Mouse (Mus musculus): ENCODE results near the gene Tmbim6.
A peak's percentile ranks its signal among the peaks of the same experiment; 100 is the strongest.
"Not testable (repeated sequence)": the region's sequence is repeated elsewhere in the genome, so short reads cannot be mapped to it uniquely, and the experiment has no call there.

Gene Tmbim6

DNA sequence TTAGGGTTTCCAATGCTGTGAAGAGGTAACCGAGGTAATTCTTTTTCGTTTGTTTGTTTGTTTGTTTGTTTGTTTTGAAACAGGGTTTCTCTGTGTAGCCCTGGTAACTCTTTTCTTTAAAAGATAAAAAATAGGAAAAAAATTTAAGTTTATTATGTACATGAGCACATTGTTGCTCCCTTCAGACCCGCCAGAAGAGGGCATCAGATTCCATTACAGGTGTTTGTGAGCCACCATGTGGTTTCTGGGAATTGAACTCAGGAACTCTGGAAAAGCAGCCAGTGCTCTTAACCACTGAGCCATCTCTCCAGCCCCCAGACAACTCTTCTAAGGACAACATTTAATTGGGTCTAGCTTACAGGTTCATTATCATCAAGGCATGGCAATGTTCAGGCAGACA is 6.6 kb upstream of the Tmbim6 start:
- DNase-seq = not testable (repeated sequence)

DNA sequence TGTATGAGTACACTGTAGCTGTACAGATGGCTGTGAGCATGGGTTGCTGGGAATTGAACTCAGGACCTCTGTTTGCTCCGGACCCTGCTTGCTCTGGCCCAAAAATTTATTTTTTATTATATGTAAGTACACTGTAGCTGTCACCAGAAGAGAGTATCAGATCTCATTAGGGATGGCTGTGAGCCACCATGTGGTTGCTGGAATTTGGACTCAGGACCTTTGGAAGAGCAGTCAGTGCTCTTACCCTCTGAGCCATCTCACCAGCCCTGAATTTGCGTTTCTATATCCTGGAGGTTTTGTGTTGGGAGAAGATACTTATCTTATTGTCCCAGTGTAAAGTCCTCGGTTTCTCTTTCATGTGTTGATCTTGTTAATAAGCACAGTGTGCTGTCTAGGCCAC is 5.9 kb upstream of the Tmbim6 start:
- DNase-seq = no peak

DNA sequence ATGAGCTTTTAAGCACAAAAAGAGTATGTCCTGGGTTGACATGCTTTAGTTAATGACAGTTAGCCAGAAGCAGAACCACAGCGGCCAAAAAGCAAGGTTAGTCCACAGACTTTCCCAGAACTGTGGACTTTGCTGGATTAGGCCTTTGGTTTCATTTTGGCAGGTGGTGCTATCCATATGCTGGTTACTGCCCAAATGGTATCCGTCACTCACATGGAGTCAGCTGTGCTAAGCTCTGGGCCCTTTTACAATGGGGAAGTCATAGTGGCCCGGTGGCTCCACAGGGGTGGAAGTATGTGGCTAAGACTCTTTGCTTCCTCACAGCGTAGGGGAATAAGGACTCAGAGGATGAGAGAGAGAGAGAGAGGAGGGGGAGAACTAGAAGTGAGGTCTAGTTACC is 4.7 kb upstream of the Tmbim6 start:
- no peak for DNase-seq

DNA sequence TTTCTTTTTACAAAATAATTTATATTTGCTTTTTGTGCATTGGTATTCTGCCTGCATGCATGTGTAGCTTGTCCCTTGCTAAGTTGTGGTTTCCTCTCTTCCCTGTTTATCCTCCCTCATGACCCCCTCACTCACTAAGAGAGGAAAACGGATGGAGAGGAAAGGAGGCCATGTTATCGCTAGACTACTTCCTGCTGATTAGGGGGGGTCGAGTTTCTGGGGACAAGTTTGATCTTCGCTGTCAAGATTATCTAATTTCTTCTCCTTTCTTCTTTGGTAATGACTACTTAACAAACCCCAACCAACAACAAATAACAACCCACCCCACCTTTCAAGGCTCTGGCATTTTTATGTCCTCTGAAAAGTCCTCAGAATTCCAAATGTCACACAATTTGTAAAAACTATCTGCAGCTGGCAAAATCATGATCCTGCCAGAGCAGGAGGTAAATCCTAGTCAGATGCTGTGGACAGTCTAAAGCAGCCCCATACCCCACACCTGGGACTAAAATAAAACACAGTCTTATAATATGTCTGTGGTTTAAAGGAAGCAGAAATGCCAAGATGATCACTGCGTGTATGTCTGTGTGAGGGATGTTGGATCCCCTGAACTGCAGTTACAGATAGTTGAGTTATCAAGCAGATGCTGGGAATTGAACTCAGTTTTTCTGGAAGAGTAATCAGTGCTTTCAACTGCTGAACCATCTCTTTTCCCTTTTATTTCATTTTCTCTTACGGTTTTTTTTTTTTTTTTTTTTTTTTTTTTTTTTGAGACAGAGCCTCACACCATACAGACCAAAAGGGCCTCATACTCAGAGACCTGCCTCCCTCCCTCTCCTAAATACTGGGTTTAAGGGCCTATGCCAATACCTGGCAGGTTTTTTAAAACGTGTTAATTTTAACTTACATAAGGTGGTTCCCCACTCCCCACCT is 1.9 kb upstream of the Tmbim6 start:
- no peak for DNase-seq

DNA sequence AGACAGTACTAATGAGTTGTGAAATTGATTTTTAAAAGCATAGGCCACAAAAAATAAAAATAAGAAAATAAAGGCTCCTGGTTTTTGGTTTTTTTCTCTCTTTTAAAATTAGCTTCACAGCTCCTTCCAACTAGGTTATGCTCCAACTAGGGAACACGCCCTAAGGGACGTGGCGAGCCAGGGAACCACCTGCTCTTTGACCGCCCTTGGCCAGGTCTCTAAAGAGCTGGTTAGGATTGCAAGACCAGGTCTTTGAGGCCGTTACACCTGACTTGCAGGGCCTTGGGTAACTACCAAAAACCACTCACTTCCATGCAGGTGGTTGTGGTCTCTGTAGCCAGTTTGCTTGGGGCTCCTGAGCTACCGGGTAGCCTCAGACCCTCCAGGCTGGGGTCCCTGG is 707 bp upstream of the Tmbim6 start:
- peak; percentile 71 for DNase-seq

DNA sequence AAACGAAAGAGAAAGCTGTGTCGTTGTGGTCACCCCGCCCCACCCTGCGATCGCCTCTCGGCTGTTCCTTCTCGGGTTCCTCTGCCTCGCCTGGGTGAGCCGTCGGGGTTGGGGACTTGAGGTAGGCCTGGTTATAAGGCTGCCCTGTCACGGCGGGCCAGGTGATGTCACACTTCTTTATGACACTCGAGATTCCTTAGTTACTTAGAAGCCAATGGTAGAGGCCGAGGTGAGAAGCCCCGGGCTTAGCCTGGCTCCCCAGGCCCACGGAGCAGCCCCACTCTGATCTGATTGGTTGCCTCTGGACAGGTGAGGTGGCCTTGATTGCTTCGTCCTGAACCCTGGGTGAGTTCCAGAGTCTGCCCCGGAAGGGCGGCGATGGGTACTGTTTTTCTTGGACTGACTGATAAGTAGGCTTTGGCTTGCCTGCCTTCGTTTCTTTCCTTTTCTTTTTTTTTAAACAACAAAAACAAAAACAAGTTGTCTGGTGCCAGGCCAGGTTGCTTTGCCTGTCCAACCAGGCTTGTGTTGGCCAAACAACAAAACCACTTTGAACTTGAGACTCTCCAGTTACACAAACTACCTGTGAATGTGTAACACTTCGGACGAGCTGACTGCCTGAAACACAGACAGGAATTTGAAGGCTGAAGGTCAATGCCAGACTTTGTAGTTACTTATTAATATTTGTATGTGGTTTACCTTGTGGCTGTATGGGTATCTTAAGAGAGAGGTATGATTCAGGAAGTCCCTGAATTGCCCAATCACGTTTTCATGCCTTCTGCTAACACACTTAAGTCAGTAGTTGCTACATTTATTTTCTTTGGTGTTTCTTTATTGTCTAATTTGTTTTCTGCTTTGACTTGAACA is 937 bp downstream of the Tmbim6 start:
- peak; percentile 88 for DNase-seq

DNA sequence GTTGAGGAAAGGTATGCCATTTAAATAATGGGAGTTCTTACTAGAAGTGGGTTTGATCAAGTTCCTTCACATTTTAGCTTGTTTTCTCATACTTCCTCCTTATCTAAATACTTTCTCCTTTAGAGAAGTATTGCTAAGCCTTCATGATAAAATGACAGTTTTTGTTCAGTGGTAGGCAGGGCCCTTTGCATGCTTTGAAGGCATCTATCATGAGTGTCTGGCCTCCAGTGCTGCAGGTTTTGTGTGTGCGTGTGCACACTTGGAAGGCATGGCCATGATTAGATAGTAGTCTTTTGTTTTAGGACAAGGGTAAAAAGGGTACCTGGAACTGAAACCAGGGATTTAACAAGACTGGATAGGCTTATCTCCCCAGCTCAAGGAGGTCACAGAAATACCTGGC is 3.8 kb downstream of the Tmbim6 start:
- DNase-seq = no peak

DNA sequence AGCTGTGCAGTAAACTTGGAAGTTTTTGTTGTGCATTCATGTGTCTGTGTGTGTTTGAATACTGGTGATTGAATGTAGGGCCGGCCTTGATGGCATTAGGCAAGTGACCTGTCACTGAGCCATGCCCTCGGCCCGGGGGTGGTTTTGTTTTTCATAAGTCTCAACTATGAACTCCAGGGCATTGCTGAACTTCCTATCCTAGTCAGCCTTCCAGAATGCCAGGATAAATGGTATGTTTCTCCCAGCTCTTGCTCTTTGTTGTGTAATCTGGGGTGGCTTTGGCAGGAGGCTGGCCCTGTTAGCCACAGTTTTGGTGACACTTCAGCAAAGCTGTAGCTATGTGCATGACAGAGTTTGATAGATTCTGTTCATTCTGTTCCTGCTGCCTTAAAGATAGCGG is 4.2 kb downstream of the Tmbim6 start:
- DNase-seq = no peak

DNA sequence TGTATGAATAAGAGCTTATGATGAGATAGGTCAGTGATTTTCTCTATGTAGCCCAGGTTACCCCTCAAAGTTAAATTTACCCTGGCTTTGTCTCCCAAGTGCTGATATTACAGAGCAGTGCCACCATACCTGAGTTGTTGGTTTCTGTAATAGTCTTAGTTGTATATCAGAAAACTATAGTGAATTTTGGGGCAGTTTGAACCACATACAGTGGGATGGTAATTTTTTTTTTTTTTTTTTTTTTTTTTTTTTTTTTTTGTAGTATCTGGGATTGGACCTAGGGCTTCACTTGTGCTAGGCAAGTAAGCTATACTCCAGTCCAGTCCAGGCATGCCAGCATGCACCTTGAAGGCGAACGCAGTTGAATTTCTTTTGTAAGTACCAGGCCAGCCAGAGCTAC is 4.9 kb downstream of the Tmbim6 start:
- DNase-seq = no peak

DNA sequence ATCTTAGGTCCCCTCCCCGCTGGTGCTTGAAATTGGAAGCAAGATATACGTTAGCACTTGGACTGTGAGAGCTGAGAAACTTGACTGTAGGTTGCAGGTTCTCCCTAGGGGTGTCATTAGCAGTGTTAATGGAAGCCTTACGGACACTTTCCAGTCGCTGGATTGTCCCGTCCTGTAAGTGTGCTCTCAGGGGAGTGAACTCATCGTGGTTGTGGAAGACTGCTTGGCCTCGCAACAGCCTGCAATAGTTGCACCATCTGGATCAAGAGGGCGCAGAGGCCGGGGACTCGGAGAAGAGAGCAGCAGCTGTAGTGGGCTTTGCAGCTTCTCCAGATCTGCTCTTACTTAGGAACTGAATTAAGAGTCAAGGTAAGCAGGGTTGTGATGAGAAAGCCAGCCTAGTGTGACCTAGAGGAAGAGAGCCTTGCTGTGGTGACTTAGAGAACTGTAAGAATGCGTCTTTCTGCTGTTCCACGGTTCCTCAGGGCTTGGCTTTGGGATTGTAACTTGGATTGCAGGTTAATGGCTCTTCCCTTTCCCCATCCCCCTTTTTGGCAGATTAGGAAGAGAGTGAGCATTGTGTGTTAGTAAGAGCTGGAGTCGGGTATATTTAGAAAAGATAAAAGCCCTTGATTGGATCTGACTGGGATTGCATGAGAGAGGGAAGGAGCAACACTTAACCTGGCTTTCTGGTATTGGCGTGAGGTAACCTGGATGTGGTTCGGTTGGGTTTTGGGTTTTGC is 7.0 kb downstream of the Tmbim6 start:
- DNase-seq = no peak

DNA sequence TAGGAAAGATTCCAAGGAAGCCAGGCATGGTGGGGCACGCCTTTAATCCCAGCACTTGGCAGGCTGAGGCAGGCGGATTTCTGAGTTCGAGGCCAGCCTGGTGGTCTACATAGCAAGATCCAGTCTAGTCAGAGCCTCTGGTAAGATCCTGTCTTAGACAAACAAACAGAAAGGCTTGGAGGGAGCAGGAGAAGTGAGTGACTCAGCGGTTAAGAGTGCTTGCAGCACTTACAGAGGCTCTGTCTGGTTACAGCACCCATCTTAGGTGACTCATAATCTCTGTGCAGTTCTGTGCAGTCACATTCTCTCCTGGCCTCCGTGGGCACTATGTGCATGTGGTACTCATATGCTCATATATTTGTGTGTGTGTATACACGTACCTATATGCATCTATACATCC is 7.9 kb downstream of the Tmbim6 start:
- DNase-seq = no peak

DNA sequence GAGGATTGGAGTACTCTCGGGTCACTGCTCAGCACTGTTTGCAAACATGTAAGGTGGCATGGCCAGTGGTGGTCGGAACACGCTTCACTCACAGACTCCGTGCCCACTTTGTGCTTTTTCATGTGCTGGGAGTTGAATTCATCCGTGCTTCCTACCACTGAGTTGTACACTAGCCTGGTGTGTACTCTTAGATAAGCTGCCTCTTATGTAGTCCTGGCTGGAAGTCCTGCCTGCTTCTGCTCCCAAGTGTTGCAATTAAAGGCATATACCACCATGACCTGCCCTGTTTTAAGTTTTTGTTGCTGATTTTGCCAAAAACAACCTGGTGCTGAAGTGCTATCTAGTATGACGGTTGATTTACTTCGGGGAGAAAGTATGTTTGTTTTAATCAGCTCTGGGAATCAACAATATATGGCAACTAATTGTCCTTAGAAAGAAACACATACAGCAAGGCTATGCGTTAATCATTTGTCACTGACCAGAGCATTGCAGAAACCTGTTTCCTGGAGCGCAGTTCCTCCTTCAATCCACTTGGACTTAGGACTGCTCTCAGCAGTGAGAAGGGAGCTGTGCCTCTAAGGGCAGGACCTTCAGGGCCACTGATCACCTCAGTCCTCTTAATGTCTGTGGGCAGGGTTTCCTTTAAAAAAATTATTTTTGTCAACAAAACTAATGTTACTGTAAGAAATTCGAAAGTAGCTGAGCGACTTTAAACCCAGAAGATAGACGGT is 10.6 kb downstream of the Tmbim6 start:
- DNase-seq = peak; percentile 62

DNA sequence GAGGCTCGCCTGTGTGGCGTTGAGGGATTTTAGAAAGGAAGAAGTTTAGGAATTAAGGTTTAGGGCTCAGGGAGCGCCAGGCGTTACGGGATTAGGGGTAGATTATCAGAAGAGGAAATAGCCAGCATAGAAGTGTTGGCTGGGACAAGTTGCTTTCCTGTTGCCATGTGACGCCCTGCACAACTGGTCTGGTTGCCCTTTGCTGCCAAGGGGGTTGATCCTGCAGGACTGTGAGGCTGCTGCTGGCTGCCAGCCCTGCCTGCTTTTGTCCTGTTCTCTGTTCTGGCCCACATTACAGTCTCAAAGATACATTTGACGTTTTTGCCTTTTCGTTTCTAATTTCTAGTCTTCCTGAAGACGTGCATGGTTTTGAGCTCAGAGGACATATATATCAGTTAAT is 12.5 kb downstream of the Tmbim6 start:
- DNase-seq = peak; percentile 44

DNA sequence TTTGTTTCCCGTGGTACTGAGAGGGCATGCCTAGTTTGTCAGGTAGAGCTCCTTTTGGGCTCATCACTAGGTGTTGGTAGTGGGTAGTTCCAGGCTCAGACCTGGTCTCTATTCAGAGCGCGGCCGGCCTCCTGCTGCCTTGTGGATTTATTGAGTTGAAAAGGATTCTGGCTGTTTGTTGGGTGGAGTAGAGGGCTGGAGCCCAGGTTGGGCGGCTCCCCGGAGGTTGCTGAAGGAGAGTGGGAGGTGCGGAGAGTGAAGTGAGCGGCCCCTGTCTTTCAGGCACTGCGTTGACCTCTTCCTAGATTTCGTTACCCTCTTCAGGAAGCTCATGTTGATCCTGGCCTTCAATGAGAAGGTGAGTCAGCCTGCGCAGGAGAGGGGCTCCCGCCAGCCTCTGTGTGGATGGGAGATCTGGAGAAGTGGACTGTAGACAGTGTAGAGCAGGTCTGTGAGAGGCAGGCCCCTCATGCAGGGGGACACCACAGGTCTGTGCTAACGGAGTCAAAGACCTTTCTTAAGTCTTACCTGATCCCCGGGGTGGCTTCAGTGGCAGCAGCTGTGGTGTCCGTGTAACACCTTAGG is 14.4 kb downstream of the Tmbim6 start:
- DNase-seq = no peak

DNA sequence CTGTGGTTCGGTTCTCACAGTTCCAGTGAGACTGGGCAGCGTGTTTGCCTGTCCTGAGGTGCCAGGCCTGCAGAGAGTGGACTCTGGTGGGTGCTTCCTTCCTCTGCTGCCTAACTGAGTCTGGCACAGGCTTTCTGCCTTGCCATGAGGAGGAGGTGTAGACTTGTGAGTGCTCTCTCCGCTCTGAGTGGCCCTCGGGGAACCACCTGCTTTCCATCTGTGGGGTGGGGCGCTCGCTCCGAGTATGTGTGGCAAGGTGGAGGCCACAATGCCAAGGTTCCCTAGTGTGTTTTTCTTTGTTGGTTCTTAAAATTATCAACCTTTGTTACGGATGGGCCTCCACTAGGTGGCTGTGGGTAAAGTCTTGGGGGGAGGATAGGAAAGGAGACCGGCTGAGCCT is 16.2 kb downstream of the Tmbim6 start:
- no peak for DNase-seq

DNA sequence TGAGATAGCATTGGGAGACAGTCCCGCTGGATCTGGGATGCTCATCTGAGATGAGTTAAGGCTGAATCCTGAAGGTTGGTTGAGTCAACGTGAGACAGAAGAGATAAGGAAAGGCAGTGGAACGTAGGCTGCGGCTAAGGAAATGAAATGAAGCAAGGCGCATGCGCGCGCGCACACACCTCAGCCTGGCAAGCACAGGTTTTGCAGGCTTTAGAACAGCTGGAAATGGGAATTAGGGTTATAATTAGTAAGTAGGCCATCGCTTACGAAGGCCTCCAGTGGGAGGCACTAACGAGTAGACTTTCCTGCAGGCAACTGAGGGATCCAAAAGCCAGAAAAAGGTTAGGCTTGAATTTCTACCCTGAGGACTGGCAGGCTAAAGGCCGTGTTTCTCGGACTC is 19.1 kb downstream of the Tmbim6 start:
- DNase-seq = no peak

DNA sequence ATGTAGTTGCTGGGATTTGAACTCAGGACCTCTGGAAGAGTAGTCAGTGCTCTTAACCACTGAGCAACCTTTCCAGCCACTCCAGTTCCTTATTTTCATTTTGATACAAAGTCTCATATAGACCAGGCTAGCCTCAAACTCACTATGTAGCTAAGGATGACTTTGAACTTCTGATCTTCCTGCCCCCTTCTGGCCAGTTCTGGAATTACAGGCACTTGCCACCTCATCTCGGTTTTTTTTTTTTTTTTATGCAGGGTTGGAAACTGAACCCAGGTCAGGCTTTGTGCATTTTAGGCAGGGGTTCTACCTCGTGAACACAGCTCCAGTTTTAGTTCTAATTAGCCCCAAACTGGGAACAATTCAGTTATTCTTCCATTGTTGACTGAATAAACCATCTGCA is 23.1 kb downstream of the Tmbim6 start:
- DNase-seq = peak; percentile 66

DNA sequence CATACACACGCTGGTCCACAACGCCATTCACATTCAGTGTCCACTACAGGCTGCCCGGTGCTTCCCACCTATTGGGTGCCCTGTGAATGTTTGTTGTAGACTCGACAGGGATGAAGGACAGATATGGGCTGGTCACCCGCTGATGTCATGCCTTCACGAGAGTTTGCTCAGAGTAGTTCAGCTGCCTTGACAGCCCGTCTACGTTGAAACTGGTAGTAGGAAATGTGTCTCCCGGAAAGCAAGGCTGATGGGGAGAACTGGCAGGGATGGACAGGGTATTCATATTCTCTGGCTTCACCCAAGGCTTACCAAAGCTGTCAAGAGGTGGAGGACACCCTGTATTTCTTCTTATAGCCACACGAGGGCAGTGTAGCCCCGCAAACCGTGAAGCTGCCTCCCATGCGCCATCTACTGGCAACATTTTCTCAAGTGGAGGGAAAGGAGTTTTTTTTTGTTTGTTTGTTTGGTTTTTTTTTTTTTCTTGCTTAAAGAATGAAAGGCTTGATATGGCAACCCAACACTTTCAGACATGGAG is 23.7 kb downstream of the Tmbim6 start:
- peak; percentile 89 for DNase-seq

DNA sequence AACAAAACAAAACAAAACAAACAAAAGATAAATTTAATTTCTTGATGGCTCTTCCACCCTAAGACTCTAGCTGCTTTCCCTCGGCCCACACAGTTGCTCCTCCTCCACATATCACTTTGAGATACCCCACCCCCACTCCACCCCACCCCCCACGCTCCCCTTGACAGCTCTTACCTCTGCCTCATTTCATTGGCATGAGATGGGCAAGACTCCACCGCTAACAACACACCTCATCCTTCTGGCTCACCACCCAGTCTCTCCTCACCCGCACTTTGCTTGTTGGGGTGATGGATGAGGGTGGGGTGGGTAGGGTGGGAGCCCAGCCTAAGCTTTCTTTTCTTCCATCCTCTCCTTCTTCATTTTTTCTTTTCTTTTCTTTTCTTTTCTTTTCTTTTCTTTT is 24.3 kb downstream of the Tmbim6 start:
- DNase-seq = no peak

DNA sequence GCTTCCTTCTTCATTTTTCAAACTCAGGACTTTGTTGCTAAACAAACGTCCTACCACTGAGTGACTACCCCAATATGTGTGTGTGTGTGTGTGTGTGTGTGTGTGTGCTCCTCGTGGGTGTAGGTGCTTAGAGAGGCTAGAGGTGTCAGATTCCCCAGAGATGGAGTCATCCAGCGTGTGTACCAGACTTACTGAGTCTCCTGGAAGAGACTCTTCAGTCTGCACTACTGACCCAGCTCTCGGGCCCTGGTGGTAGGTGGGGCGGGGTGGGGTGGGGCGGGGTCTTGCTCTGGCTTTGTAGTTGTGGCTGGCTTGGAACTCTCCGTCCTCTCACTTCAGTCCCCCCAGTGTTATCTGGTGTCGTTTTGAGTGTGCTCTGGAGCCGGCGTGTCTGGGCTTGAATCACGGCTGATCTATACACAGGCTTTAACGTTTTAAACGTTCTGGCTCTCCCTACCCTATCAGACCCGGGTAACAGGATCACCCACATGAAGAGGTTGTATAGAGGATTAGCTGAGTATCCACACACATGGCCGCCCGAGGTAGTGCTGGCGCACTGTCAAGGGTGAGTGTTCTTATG is 25.1 kb downstream of the Tmbim6 start:
- DNase-seq = no peak

DNA sequence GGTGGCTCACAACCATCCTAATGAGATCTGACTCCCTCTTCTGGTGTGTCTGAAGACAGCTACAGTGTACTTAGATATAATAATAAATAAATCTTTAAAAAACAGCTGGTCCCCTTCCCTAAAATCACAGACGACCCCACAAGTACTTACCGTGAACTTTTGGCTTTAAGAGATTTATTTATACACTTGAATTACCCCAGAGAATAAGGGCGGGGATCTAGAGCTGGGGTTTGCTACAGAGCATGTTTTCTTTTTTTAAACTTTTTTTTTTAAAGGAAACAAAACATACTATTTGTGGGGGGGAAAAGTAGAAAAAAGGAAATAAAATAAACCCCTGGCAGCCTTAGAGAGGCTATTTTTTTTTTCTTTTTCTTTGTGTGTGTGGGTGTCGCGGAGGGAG is 27.4 kb downstream of the Tmbim6 start:
- DNase-seq = no peak

All from kidney, postnatal 14 days (tissue).